Mouse (Mus musculus) heart, adult 18-20 months (tissue): ENCODE measurements at regions not wholly inside any gene's neighbourhood (a gene's known extent, or its start where the extent isn't known, plus 50 kb on each side); places are given as distances from the start of the nearest gene placed in this dataset.

Experiments used
- DNase-seq, 2 experiments: peaks; one replicate each; pipeline ENCODE4 v3.0.0; 2021 to 2022; ENCODE audit warnings: mixed read lengths in 1 of 2

DNA sequence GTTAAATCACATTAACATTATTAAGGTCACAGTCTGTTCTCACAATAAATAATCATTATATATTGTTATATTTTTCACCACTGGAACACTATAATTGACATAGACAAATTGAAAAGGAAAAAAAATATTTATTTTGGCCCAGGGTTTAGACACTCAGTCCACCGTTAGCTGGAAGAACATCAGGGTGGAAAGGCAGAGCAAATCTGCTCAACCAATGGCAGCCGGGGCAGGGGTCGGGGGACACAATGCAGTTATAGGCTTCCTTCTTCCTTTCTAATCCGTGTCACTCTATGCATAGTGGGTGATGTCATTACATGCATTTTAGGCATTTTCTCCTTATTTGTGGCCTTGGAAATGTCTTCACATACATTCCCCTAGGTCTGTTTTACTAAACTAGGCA lies 552.8 kb upstream of the Tenm3 start:
- no peak for DNase-seq

GRCm38 (mm10) chr8:49395029-49395428 lies 551.3 kb upstream of the Tenm3 start:
- DNase-seq = no peak

- DNase-seq = no peak
Observed at GRCm38 (mm10) chr8:49389525-49389924, 545.8 kb upstream of the Tenm3 start.

DNA sequence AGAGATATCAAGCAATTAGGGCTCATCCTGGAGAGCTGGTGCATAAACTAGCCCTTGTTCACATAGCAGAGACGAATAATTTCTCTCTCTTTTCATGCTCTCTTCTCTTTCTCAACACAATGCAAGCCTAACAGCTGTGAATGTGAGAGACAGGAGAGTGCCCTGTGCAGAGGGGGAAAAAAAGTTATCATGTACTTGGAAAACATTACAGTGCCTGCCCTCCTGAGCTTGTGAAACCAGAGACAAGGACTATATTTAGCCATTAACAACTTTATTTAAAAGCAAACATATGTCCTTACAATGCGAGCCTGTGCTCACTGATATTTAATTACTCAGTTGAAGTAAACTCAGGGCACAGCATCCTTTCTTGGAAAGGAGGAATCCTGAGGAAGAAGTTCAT lies 543.8 kb upstream of the Tenm3 start:
- DNase-seq = no peak

DNA sequence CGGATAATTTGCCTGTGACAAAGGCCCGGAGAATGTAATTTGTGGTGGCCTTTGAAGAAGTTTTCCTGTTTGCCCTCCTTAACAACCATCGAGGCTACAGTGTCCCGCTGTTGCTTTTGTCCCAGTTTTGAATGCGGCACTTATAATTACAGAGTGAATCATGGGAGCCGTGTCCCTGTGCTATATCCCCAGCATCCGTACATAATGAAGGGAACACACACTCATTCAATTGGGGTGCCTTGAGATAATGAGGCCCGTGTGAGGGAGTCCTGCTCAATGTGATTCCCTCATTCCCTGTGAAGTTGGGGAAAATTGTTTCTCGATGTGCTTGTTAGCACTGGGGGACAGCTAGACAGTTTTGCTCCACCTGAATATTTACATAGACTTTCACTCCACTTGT lies 528.9 kb upstream of the Tenm3 start:
- DNase-seq = no peak

- no peak for DNase-seq
Observed at GRCm38 (mm10) chr8:49362682-49363081, 518.9 kb upstream of the Tenm3 start.

- DNase-seq = no peak
Observed at GRCm38 (mm10) chr8:49361443-49361842, 517.7 kb upstream of the Tenm3 start.

GRCm38 (mm10) chr8:49360121-49360520 lies 516.4 kb upstream of the Tenm3 start:
- DNase-seq = no peak

DNA sequence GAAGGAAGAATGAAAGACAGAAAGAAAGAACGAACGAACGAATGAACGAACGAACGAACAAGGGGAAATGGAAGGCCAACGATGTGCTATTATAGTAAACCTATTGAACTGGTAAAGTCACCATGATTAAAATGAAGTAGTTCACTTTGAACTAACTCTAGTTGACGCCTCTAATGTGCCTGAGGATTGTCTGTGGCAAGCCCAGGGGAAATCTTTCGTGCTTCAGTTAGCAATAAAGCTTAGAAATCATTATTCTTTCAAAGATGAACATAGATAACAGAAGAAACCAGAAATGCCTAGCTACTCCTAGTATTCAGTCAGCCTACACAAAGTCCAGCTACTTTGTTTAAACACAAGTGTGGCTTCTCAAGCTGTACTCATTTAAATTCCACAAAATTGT lies 515.9 kb upstream of the Tenm3 start:
- no peak for DNase-seq

DNA sequence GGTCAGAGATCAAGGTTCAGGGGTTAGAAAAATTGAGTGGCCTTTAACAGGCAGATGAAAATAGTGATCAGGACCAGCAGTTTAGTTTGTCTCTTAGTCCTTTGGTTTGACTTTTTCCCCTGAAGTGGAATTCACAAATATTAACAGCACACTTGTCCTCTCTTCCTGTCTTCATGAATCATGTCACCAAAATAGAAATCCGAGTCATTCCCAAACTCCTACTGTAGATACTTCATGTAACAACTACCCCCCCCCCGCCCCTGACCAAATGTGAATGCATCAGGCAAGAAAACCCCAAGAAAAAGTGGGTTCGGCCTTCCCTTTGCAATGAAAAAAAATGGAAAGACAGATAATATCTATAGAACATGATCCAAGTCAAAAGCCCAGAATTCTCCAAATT lies 504.9 kb upstream of the Tenm3 start:
- DNase-seq = no peak

DNA sequence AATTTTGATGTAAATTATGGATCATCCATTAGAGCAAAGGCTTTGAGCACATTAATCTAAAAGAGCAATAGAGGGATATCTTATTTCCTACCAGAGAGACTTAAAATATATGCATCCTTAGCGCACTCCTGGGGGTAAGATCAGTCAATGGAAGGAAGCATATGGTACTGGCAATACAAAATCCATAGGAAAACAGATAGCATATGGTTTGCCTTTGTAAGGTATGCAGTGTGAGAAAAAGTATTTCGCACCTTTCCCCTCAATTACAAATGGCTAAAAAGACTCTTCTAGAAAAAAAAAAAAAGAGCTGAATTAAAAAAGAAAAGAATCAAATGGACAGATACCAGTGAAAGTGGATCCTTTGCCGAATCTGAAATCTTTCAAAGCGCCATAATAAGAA lies 495.0 kb upstream of the Tenm3 start:
- no peak for DNase-seq

DNA sequence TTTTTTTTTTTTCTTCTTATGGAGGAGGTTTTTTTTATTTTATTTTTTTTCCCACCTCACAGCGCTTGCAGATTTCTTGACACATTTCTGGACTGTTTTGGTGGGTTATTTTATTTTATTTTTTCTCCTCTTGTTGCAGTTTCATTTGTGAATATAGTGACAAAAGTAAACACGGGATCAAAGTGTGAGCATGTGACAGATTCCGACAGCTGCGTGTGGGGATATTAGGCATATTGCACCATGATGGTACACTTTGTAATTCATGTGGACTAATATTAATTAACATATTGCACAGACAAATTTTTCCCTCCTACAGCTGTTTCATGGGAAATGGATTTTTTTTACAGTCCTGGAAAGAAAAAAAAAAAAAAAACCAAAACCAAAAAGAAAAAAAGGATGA lies 483.2 kb upstream of the Tenm3 start:
- no peak for DNase-seq

DNA sequence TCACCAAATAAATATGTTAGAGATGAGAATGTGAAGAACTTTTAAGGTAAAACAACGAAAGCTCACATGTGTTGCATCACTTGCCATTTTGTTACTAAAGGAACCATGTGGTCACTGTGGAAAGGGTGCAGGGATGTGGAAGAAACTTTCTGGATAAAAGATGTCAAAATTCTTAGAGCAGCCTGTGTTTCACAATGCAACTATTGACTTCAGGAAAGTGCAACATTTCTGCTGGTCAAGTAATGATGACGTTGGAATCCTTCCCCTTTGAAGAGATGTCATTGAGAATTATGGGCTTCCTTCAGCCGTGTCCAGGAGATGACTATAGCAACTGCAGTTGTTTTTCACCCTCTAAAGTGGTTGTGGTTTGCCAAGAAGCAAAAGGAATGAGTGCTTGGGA lies 477.7 kb upstream of the Tenm3 start:
- DNase-seq = no peak

GRCm38 (mm10) chr8:49313483-49314278 lies 469.9 kb upstream of the Tenm3 start:
- no peak for DNase-seq

DNA sequence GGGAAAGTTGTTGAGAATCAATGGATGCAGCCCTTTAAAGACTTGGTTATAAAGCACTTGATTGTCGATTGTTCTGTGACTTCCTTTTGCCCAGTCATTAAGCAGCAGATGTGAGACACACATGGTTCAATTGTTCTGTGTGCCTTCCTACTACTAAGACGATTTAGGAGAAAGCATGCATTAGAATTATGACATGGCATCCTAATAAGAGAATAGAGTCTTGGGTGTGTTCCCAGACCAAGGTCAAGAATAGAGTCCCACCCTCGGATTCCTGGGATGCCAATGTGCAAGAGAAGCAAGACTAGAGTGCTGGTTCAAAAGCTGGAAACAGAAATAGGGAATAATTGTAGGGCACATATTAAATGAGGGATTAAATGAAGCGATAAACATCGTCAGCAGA lies 469.1 kb upstream of the Tenm3 start:
- no peak for DNase-seq

DNA sequence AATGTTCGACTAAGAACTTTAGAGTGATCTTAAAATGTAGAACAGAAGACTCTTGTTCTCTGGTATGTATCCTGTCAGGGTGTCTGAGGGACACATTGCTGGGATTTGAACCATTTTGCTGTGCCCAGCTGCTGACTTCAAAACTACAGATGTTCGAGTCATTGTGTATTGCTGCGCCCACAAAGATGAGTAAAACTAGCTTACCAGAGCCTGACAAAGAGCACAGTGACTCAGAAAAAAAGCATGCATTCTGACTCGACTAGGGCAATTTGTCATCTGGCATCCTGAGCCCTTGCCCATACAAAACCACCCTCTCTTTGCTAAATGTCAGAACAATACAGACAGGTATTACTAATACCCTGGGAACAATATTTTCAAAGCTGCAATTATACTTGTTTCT lies 438.6 kb upstream of the Tenm3 start:
- DNase-seq = no peak

DNA sequence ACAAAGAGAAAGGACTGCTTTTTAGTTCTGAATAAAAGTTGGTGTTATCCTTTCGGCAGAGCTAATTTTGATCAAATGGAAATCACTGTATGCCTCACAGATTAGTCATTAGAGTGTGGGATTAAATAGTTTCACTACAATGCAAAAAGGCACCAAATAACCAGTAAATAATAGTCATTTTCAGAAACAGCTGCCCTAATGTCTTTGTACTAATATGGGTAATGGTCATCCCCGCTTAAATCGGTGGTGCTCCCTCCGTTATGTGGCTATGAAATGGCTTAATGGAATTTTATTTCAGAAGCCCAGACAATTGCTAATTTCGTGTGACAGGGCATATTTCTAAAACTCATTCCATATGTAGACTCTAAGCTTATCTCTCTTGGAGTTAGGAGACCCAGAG lies 437.5 kb upstream of the Tenm3 start:
- DNase-seq = no peak

DNA sequence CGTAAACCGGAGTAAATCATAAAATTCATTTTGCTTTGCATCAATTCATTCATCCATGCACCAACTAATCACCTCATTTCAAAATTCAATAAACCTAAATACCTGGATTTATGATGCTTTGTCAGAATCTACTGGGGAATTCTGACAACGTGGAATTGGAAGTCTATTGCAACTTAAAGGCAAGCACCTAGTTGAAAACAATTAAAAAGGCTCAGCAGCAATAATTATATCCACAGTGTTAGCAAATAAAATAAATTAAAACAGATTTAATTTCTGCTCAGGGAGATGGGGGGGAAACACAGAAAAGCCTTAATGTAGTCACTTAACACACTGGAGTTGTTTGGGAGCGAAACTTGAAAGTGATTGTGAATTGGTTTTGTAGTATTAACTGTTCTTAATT lies 430.3 kb upstream of the Tenm3 start:
- no peak for DNase-seq

GRCm38 (mm10) chr8:49273109-49273508 lies 429.4 kb upstream of the Tenm3 start:
- DNase-seq = no peak

GRCm38 (mm10) chr8:49263416-49263815 lies 419.7 kb upstream of the Tenm3 start:
- no peak for DNase-seq

- no peak for DNase-seq
Observed at GRCm38 (mm10) chr8:49262797-49263196, 419.0 kb upstream of the Tenm3 start.

DNA sequence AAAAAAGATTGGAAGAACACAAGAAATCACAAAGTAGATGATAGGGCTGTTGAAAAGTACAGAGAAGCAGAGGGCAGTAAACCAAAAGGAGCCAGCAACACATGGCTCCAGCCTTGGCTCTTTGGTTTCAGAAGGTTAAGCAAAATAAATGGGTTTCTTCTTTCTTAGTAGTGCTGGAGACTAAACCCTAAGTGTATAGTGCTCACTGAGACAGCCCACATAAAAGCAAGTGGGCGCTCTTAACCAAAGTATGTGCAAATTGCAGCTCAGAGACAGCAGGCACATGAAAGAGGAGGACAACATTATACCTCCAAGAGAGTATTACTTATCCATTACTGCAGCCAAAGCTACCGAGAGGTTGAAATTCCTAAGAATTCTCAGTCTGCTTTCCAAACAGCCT lies 412.2 kb upstream of the Tenm3 start:
- DNase-seq = no peak

DNA sequence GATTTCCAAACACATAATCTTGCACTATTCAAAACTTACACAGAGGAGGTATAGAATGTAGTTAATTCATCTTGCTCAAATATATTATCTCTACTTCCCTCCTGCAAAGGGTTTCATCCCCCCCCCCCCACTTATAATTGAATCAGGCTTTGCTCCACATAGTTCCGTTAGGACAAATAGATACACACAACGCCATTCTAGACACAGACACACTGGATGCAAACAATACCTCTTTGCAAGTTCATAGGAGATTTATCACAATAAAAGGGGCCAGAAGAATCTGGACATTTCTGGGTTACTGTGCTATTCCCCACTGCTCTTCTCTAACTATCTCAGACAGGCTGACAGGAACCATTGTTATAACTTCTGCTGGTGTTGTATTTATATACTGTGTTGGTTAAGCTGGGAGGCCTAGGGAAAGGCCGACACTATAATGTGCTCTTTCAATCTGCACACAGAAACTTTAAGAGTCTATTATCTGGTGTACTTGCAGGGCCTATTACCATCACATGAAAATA lies 410.6 kb upstream of the Tenm3 start:
- DNase-seq = no peak

DNA sequence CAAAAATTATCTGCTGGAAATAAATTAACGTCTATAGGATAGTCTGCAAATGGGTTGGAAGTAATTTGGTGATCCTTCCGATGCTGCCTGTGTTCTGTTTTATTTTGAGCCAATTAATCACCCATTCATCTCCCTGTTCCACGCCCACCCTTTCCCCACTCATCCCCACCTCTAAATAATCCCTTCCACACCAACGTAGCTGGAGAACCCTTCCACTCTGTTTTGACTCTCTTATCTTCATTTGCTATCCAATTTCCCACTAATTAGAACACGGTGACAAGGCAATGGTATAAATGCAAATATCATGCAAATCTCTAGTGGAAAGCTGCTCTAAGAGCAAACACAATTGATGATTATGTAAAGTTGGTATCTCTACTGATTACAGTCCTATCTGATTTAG lies 399.3 kb upstream of the Tenm3 start:
- no peak for DNase-seq

GRCm38 (mm10) chr8:49236822-49237071 lies 393.0 kb upstream of the Tenm3 start:
- no peak for DNase-seq
